Mouse (Mus musculus): ENCODE measurements at regions not wholly inside any gene's neighbourhood (a gene's known extent, or its start where the extent isn't known, plus 50 kb on each side); places are given as distances from the start of the nearest gene placed in this dataset.

GRCm38 (mm10) chr15:31676771-31677191, 75.1 kb downstream of the Fam173b start:
- no peak for TF ChIP-seq CTCF (IDR thresholded peaks at IDR 0.05)
- no peak for TF ChIP-seq EP300 (IDR thresholded peaks at IDR 0.05)

Measured in lung, postnatal 0 days (tissue).